Mouse (Mus musculus): ENCODE measurements around the gene Ift140.

Ift140 gene

GRCm38 (mm10) chr17:25076906-25077305, 61.0 kb downstream of the Ift140 start:
- no peak for DNase-seq (ENCODE audit: low spot score)

GRCm38 (mm10) chr17:25077771-25078372, 62.0 kb downstream of the Ift140 start:
- DNase-seq (ENCODE audit: low spot score), result no peak

- DNase-seq (ENCODE audit: low spot score), result no peak
Measured at GRCm38 (mm10) chr17:25080210-25080609, 64.3 kb downstream of the Ift140 start.

GRCm38 (mm10) chr17:25080960-25081381, 65.1 kb downstream of the Ift140 start:
- DNase-seq (ENCODE audit: low spot score), result no peak

- no peak for DNase-seq (ENCODE audit: low spot score)
Measured at GRCm38 (mm10) chr17:25082081-25082847, 66.4 kb downstream of the Ift140 start.

- DNase-seq (ENCODE audit: low spot score), result no peak
Measured at GRCm38 (mm10) chr17:25082887-25083286, 67.0 kb downstream of the Ift140 start.

GRCm38 (mm10) chr17:25083444-25083931, 67.6 kb downstream of the Ift140 start, which contains the start of gene Tmem204:
Tmem204 (minus strand) TSS chr17:25083591.
- no peak for DNase-seq (ENCODE audit: low spot score)

GRCm38 (mm10) chr17:25084835-25085385, 69.0 kb downstream of the Ift140 start:
- no peak for DNase-seq (ENCODE audit: low spot score)

- DNase-seq (ENCODE audit: low spot score), result no peak
Measured at GRCm38 (mm10) chr17:25086724-25087123, 70.8 kb downstream of the Ift140 start.

- peak; percentile 49 for DNase-seq (ENCODE audit: low spot score)
Measured at GRCm38 (mm10) chr17:25089158-25089557, 73.3 kb downstream of the Ift140 start.

- no peak for DNase-seq (ENCODE audit: low spot score)
Measured at GRCm38 (mm10) chr17:25090450-25090849, 74.6 kb downstream of the Ift140 start.

GRCm38 (mm10) chr17:25096221-25096620, 80.3 kb downstream of the Ift140 start:
- no peak for DNase-seq (ENCODE audit: low spot score)

- DNase-seq (ENCODE audit: low spot score), result no peak
Measured at GRCm38 (mm10) chr17:25100052-25100451, 84.2 kb downstream of the Ift140 start.

GRCm38 (mm10) chr17:25101338-25101737, 85.5 kb downstream of the Ift140 start:
- DNase-seq (ENCODE audit: low spot score), result no peak

GRCm38 (mm10) chr17:25107786-25108185, 91.9 kb downstream of the Ift140 start:
- DNase-seq (ENCODE audit: low spot score), result no peak

- DNase-seq (ENCODE audit: low spot score), result no peak
Measured at GRCm38 (mm10) chr17:25109578-25109977, 93.7 kb downstream of the Ift140 start.

GRCm38 (mm10) chr17:25110590-25110989, 94.7 kb downstream of the Ift140 start:
- no peak for DNase-seq (ENCODE audit: low spot score)

- no peak for DNase-seq (ENCODE audit: low spot score)
Measured at GRCm38 (mm10) chr17:25111220-25111619, 95.3 kb downstream of the Ift140 start.

- no peak for DNase-seq (ENCODE audit: low spot score)
Measured at GRCm38 (mm10) chr17:25111739-25112422, 96.0 kb downstream of the Ift140 start.

GRCm38 (mm10) chr17:25112423-25112810, 96.5 kb downstream of the Ift140 start:
- no peak for DNase-seq (ENCODE audit: low spot score)

GRCm38 (mm10) chr17:25114908-25115645, 99.2 kb downstream of the Ift140 start:
- DNase-seq (ENCODE audit: low spot score), result no peak

Measured in c-Kit-positive CD71-positive TER-119-positive erythroid progenitor cells, embryonic 14.5 days (primary cell).